Mouse (Mus musculus) lung, postnatal 4 days (tissue): ENCODE measurements around the gene Cse1l.

Experiments used
- DNase-seq, 2 experiments: peaks; one replicate each; pipeline ENCODE4 v3.0.0; 2021

The Cse1l gene

GRCm38 (mm10) chr2:166905711-166906522 is at the start of gene Cse1l:
Cse1l (plus strand) TSS chr2:166906040.
- DNase-seq: peak; percentile 97 to 99

DNA sequence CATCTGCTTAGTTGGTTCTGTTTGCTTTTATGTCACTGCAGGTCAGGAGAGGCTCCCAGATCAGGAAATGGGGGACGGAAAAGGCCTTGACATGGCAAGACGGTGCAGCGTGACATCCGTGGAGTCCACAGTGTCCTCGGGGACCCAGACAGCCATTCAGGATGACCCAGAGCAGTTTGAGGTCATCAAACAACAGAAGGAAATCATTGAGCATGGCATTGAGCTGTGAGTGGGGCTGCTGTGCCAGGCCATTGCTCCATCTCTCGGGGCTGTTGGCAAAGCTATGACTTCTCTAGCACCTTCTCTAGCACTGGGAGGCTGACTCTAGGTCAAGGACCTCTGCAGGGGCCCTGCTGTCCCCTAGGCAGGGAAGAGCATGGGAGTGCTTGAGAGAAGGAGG is 49.5 kb upstream of the Cse1l start:
- DNase-seq: no peak

GRCm38 (mm10) chr2:166857118-166857517 is 48.7 kb upstream of the Cse1l start:
- DNase-seq: no peak

- peak in 1 of 2 experiments; percentile 43 for DNase-seq
Observed at GRCm38 (mm10) chr2:166859214-166859613, 46.6 kb upstream of the Cse1l start.

- no peak for DNase-seq
Observed at GRCm38 (mm10) chr2:166862505-166862904, 43.3 kb upstream of the Cse1l start.

GRCm38 (mm10) chr2:166865476-166865875 is 40.4 kb upstream of the Cse1l start:
- DNase-seq: no peak

- DNase-seq: no peak
Observed at GRCm38 (mm10) chr2:166870271-166870865, 35.5 kb upstream of the Cse1l start.

GRCm38 (mm10) chr2:166870899-166871298 is 34.9 kb upstream of the Cse1l start:
- no peak for DNase-seq

- DNase-seq: no peak
Observed at GRCm38 (mm10) chr2:166874675-166875280, 31.1 kb upstream of the Cse1l start.

DNA sequence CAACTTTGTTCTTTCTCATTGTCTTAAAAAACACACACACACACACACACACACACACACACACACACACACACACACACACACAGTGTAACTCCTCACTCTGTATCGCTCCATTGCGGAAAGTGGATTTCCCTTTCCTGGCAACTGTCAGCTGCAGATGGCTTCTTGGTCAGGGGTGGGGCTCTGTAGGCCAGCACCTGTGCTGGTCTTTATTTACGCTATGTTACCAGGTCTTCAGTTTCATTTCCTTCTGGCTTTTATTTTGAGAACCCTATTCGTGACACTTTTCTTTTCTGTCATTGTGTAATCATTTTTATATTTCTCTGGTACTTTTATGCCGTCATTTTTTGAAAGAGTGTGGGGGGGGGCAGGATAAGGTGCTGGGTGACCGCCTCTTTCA is 30.3 kb upstream of the Cse1l start:
- no peak for DNase-seq

DNA sequence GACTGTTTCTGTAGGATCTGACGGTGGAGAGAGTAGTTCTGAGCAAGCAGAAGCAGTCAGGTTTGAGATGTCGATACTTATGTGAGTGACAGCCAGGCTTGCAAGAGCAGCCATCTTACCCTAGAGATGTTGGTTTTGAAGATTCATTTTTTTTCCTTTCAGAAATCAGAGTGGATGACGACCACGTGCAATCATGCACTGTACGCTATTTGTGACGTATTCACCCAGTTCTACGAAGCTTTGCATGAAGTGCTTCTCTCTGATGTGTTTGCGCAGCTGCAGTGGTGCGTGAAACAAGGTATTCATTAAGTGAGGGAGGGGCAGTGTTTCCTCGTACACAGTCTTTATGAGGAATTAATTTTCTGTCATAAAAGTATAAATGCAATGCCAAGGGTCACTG is 29.5 kb upstream of the Cse1l start:
- DNase-seq: no peak

DNA sequence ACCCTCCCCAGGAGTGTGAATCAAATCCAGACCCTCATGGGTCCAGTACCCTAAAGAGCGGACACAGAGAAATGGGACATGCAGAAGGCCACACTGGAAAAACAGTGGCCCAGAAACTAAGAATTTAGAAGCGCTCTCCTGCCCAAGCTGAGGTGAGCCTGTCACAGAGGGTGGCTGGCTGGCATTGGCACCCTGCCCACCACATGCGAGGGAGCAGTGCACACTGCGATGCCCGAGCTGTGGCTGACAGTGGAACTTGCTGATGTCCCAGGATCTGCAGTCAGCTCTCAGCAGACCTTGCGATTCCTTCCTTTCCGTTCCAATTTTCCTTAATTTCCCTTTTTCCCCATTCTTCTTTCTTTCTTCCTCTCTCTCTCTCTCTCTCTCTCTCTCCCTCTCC is 20.8 kb upstream of the Cse1l start:
- DNase-seq: no peak

- no peak for DNase-seq
Observed at GRCm38 (mm10) chr2:166885619-166886018, 20.2 kb upstream of the Cse1l start.

DNA sequence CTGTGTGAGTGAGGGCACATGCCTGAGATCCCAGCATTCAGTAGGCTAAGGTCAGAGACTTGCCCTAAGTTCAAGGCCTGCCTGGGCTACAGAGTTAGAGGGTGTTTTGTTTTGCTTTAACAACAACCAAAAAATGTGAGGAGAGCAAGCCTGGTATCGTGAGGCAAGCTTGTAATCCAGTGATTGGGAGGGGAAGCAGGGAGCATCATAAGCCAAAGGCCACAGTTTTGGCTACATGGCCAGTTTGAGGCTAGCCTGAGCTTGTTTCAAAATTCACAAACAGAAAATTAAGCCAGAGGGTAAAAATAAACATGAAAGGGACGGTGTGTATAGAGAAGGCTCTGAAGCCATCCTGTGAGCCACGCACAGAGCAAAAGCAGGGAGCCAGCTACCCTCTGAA is 19.6 kb upstream of the Cse1l start:
- no peak for DNase-seq

GRCm38 (mm10) chr2:166887816-166888215 is 18.0 kb upstream of the Cse1l start:
- no peak for DNase-seq

DNA sequence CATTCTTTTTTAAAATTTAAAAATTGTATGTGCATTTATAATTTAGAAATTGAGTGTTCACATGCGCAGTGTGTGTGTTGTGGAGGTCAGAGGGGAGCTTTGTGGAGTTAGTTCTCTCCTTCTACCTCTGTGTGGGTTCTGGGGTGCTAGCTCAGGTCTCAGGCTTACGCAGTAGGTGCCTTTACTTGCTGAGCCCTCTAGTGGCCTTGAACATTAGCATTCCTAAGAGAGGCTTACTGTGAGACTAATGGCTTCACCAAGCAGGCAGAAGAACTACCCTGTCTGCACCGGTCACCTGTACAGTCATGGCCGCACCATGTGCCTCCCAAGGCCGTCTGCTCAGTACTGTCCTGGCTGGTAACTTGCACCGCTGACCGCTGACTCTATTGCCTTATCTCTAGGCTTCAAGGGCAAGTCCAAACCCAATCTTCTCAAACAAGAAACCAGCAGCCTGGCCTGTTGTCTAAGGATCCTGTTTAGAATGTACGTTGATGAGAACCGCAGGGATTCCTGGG is 14.4 kb upstream of the Cse1l start:
- no peak for DNase-seq

DNA sequence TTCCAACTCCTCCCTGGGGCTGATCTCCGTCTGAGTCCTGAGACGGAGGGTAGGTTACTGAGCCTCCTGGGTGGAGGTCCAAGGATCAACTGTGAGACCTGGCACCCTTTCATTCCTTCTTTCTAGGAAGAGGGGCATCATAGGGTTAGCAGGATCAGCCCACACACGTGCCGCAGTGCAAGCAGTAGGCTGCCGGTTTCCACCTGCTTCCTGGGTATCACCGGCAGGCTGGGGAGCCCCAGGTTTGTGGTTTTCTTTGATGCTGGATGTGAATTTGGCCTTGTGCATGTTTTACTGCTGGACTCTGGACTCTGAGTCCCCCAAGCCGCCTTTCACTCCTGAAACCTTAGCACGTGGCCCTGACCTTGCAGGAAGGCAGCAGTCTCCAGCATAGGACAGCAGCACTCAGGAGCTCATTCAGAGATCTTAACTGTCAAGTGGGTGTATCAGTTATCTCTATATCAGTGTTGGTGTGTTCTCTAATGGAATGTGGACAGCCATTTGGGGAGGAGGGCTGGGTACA is 13.6 kb upstream of the Cse1l start:
- no peak for DNase-seq

DNA sequence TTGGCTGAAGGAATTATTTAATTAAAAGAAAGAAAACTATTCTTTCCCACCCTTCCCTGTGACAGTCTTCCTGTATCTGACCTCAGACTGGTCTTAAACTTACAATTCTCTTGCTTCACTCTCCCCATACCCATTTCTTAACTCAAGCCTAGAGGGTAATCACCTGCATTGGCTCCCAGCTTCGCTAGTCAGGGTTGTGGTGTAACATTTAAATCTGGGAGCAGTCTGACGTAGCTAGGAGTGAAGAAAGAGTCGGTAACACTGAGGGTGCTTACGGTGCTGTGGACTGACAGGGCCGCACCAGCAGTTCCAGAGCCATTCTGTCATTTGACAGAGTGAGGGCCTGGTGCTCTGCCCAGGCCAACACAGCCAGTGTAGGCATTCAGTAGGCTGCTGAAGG is 12.8 kb upstream of the Cse1l start:
- no peak for DNase-seq

GRCm38 (mm10) chr2:166896368-166896767 is 9.5 kb upstream of the Cse1l start:
- no peak for DNase-seq

DNA sequence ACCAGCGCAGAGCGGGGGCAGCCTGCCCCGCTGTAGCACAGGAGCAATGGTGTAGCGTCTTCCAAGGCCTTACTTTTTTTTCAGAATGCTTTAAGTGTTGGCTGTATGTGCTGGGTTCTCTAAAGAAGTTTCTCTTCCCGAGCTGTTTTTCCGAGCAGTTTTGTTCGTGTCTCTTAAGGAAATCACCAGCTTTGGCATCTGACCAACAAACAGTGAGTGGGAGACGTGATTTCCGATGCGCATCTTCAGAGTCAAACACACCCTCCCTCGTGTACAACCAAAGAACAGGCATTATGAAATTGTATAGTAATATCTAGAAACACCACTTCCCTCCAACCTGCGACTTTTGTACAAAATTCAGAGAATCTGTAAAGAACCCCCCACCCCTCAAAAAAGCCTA is 8.9 kb upstream of the Cse1l start:
- no peak for DNase-seq

DNA sequence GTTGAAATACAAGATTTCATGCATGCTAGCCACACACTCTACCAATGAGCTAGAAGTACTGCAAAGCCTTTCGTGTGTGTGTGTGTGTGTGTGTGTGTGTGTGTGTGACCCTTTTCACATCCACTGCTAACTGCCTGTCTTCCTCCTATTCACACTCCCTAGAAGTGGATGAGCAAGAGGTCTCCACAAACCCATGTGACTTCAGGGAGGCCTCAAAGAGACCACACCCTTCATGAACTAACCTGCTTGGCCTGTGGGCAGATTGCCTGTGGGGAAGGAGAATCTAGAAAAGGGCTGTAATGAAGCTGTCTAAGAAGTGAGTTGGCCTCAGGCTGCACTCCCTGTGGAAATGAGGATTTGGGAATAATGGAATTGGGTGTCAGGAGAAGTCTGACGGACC is 6.7 kb upstream of the Cse1l start:
- no peak for DNase-seq

DNA sequence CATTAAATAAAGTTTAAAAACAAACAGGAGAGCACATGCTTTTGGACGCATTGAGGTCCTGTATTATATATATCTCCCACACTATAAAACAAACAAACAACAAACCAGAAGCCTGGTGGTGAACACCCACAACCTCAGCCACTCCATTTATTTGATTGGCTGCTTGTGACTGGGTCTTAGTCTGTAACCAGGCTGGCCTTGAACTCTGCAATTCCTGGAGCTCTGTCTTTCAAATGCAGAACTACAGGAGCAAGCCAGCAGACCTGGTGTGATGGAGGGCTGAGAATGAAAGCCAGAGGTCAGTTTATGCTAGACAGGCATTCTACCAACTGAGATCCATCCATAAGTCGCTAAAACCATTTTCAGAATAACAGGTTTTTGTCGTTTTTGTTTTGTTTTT is 6.1 kb upstream of the Cse1l start:
- no peak for DNase-seq

GRCm38 (mm10) chr2:166900792-166901505 is 4.9 kb upstream of the Cse1l start:
- no peak for DNase-seq
